Mouse (Mus musculus) brain, embryonic 14.5 days (tissue): Measurements from ENCODE around the gene Rbl1.

Experiments used
- CTCF ChIP-seq: fragments of 200-500 bp; IDR thresholded peaks from 2 replicates; pipeline ENCODE4 v1.5.1; 2012; ENCODE audit warnings: inconsistent platforms, mild to moderate bottlenecking, moderate library complexity, borderline replicate concordance; ENCODE audit not compliant: insufficient read depth, insufficient read length; ENCODE audit errors: extremely low read depth
- POLR2A ChIP-seq: fragments of 200-500 bp; IDR thresholded peaks from 2 replicates; pipeline ENCODE4 v1.6.1; 2012; ENCODE audit warnings: mild to moderate bottlenecking, inconsistent platforms, borderline replicate concordance; ENCODE audit not compliant: poor library complexity, insufficient read depth, insufficient read length, severe bottlenecking; ENCODE audit errors: extremely low read depth

DNA sequence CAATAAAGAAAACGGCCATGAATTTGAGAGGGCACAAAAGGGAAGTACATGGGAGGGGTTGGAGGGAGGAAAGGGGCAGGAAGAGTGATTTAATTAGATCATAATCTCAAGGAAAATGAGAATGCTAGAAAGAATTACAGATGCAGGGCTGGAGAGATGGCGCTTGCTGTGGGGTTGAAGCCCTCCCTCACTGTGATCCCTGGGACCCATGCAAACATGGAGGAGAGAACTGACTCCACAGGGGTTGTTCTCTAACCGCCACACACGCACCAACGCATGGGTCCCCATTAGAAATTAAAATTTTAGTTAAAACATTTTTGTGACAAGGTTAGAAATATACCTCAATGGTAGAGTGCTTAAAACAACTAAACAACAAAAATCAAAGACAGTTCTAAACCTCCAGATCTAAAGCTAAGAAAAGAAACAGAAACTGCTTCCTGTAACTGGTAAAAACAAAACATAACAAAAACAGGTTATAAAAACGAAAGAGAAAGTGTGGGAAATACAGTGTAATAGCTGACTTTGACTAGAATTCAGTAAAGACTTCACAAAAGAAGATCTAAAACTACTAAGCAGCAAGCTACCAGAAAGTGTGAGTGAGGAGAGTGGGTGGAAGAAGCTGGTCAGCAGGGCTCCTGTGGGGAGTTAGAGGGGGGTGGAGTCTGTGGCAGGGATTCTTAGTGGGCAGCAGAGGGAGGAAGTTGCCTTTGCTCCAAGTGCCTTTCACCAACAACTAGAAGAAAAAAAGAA, 3.1 kb downstream of the Rbl1 start:
- no peak for TF ChIP-seq POLR2A
- no peak for TF ChIP-seq CTCF
